Mouse (Mus musculus) urinary bladder, postnatal 10 days (tissue): ENCODE results near the gene Cdc45.

Experiments used
- DNase-seq: peaks from one replicate; pipeline ENCODE4 v3.0.0; 2022; ENCODE audit warnings: low spot score

The Cdc45 gene

GRCm38 (mm10) chr16:18730640-18731039, 81.1 kb downstream of the Cdc45 start:
- DNase-seq = no peak
